Mouse (Mus musculus) layer of hippocampus, adult 9-10 months (tissue): ENCODE results near the gene Ppp3r1.
A peak's percentile ranks its signal among the peaks of the same experiment; 100 is the strongest.

ENCODE experiments used
- DNase-seq: peaks from one replicate; pipeline ENCODE4 v3.0.0; 2022; ENCODE audit warnings: low spot score

The Ppp3r1 gene

DNA sequence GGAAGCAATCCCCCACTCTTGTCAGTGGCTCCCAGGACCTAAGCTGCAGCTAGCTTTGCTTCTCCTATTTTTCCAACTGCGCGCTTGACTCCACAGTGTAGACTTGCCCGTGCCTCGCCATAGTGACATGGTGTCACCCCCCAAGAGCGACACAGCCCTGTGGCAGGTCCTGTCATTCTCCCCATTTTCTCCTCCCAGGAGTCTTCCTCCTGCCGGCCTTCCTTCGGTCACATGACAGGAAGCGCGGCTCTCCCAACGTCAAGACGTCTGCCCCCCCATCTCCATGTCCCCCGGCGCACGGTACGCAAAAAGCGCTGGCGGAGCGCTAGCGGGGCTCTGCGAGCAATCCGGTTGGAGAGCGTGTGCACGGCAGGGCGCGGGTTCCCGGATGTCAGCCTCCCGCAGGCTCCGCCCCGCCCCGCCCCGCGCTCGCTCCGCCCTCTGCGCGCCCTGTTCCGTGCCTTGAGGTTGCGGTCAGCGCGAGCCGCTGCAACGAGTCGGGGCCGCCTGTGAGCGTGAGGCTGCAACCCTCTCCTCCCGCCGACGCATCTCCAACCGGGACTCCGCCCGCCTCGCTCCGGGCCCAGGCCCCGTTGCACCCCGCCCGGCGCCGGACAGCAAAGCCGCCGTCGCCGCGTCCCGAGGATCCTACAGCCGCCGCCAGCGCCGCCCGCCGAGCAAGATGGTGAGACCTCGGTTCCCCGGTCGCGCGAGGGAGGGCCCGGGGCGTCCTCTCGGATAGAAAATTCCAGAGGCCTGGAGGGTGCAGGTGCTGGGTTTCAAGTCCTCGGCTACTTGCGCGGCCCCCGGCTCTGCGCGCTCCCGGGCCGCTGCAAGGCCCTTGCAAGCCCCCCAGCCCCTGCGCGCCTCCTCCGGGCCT, at the start of gene Ppp3r1:
TSS of gene Ppp3r1 (plus strand) at position 406 of the 880 bp plus-strand sequence.
- peak; percentile 76 for DNase-seq

DNA sequence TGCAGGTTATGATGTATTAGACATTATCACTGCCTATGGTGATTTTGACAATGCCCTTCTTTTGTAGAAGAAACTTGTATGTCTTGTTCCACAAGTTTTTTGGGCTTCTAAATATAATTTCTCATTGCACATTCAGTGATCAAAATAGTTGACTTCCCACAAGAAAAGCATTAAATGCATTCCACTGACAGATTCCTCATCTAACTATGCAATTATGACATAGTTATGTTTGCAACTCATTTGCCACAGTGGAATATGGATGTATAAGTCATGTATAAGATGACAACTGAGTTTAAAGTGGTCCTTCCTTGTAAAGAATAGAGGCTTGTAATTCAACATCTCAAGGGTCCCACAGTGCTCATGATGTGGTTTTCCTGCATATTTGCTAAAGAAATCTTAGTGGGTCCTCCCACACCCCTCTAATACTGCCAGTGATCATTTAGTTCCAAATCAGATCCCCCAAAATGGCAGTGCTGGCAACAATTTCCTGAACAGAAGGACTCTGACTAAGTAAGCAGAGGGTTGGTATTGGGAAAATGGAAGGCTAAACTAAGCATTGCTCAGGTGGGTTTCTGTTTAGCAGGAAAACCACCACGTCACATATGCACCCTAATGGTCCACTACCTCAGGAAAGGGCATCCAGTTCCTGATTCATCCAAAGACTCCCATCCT, 46.5 kb upstream of the Ppp3r1 start:
- DNase-seq, result peak; percentile 22

DNA sequence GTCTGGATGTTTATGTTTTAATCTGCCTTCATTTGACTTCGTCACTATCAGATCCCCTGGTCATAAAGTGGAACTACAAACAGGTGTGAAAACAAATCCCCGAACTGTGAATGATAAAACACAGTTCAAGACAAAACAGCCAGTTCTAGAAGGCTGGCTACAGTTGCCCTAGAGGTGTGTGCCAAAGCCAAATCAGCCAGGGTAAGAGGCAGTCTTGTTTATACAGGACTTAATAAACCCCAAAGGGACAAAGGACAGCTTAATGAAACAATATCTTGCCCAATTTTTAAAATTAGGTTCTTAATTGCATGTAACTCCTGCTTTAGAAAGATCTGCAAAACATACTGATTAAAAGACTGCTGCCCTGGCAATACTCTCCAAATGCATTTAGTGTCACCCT, 32.6 kb upstream of the Ppp3r1 start:
- DNase-seq, result no peak

DNA sequence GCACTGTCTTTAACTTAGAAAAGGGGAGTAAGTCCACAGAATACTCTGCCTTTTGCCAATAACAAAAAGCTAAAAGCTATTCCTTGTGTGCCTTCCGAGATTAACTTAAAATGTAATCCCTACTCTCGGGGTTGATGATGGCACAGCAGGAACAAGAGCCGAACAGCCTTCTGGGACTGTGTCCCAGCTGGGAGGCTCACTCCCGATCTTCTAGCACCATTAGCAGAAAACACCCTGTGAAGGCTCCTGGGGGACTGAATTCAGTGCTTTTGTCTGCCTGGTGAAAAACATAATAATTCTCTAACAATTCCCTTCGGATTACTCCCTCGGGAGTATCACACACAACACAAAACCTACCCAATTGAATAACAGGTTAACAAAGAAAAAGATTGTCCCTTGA, 23.4 kb upstream of the Ppp3r1 start:
- DNase-seq, result no peak

DNA sequence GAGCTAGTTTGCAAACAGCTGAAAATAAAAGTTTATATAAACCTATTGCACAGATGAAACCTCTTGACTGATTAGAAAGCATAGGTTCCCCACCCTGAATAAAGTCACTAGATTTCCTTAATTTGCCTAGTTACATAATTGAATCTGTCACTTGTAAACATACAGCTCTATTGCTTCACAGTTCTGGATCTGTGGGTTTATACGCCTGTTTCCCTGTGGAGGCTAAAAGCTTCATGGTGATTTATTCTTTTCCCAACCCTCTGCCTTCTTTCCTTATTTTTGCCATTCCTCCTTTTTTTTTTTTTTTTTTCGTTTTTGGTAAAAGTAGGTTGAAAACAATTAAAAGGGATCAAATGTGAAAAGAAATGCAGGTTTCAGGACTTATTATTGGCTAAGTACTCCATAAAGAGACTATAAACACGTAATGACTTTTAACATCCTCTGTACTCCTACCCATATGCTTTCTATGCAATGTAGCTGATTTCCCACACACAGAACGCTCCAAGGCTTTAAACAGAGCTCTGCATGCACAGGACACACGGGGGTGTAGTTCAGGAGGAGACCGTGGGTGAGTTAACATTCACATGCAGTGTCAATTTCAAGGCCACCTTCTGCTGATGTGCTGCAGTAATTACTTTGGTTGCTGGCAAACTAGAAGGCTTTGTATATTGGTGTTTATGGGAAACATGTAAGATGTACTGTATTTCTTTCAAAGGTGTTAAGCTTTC, 20.6 kb upstream of the Ppp3r1 start:
- no peak for DNase-seq

DNA sequence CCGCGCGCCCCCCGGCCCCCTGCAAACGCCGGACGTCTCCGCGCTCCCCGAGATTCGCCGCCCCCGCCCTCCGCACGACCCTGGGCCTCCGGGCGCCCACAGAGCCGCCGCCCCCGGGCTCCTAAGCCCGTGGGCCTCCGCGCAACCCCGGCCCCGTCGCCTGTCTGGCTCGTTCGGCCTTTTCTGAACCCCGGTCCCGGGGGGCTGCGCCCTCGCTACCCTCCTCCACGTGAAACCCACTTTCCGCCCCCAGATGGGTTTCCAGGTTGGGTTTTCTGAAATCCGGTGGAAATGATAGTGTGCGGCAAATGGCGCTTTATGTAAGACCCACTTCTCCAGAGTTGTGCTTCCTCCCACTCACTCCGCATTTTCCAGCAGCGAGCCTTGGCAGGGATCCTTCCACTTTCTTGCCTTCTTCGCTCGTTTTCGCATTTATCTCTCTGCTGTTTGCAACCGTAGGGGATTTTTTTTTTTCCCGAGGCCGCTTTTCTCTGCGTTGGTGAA, 727 bp downstream of the Ppp3r1 start:
- peak; percentile 32 for DNase-seq

DNA sequence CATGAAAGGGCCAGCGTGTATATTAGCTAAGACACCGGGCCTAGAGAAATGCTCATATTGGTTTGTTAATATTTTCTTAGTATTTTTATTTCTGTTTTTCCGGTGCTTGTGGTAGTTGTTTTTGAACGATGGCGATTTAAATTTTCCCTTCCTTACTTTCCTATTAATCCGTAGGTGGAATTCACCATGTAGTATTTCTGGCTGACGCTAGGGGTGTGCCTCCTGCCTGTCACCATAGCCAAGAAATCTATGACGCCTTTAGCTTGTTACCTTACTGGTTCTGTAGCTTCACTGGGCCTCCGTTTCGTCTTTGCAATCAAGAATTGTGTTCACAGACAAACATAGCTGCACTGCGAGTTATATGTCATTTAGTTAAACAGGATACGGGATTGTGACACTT, 1.2 kb downstream of the Ppp3r1 start:
- DNase-seq, result peak; percentile 69

DNA sequence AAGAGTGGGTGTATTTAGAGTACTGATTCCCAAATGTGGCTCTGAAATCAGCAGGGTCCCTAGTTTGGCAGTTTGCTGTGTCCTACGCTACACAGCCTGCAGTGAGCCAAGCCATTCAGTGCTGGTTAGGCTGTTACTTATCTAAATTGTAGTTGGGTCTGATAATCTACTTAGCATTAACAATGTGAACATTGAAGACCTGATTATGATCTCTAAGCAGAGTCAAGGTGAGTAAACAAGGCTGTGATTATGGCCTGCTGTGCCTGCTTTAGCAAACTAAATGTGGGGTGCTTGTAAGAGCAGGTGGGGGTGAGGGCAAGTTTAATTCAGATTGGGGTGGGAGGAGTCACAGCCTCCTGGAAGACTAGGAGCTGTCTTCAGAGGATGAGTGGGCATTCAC, 4.9 kb downstream of the Ppp3r1 start:
- DNase-seq, result no peak

DNA sequence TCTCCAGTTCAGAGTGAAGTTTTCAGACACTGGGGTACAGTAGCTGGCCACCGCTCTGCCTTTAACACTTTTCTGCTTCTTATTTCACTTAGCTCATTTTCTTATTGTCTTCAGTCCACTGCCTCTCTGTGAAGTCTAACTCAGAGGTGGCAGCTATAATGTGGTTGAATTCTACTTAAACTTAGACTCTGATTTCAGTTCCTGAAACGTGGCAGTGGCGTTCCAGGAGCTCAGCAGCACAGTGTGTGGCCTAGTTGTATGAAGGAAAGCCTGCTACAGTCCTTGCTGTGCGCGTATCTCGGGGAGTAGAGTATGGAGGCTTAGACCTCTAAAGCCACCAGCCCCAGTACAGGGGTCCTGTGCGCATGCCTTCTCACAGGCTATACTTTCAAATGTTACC, 7.6 kb downstream of the Ppp3r1 start:
- no peak for DNase-seq

DNA sequence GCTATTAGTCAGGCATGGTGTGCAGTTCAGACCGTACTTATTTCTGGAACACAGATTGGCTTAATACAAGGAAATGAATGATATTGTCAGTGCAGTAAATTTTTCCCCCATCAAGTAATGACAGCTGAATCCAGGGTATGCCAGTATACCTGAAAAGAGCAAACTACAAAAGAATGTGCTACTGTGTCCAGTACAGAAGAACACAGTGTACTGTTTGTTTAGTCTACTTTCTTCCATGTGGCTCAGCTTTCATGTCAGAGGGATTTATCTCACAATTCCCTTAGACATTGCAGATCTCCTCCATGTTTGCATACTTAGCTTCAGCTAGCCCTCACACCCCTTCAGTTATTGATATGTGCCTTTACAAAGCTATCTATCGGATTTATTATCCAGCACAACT, 10.2 kb downstream of the Ppp3r1 start:
- DNase-seq, result no peak

DNA sequence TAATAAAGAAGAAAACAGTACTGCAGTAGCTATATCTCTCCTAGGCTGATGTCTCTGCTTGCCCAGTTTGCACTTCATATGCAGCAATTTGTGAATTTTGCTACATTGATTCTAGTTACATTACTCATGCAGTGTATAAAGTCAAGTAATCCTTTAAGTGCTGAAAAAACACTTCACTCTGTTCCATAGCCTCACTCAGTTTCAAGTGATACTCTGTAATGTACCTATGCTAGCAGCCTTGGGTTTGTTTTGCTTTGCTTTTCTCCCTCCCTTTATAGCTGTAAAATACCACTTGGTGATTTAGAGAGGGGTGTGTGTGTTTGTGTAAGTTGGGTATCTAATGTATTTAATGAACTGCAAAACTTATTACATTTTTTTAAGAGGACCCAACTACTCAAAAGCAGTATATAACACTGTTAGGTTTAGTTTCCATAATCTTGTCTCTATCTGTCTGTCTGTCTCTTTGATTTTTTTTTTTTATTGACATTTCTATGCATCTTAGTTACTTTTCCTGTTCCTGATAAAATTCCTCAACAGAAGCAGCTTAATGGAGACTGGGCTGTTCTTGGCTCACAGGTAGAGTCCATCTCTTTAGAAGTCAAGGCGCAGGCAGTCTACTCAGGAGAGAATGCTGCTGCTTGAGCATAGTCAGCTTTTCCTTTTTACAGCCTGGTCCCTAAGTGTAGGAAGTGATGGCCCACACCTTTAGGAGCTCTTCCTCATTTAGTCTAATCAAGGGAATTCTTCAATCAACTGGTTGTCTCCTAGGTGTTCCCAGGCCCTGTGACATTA, 12.1 kb downstream of the Ppp3r1 start:
- DNase-seq, result no peak

DNA sequence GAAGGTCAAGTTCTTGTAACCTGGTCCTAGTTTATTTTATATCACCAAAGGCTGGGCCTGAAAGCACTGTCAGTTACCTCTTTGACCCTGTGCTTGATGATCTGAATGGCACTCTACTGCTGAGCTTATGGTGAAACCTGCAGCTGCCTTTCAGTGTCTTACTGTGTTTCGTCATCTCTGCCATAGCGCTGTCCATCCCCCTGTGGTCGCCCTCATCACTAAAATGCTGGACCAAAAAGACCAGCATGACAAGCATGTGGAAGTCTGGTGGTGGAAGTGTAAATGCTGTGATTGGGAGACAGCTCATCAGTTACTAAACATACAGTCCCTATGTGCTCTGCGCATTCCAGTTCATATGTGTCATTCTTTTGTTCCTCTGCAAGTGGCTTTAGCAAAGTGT, 13.2 kb downstream of the Ppp3r1 start:
- DNase-seq, result no peak

DNA sequence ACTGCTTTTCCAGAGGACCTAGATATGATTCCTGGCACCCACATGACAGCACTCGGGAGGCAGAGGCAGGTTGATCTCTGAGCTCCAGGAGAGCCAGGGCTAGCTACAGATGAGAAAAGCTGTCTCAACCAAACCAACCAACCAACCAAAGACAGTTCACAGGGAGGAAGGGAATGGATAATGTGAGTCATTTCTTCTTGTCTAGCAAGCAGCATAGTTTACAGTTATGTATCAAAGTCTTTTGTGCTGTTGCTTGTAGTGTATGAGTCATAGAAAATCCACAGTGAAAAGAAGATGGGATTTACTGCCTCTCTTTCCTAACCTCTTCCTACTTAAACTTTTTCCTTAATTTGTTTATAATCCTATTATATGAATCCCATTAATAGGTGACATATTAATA, 17.6 kb downstream of the Ppp3r1 start:
- no peak for DNase-seq

DNA sequence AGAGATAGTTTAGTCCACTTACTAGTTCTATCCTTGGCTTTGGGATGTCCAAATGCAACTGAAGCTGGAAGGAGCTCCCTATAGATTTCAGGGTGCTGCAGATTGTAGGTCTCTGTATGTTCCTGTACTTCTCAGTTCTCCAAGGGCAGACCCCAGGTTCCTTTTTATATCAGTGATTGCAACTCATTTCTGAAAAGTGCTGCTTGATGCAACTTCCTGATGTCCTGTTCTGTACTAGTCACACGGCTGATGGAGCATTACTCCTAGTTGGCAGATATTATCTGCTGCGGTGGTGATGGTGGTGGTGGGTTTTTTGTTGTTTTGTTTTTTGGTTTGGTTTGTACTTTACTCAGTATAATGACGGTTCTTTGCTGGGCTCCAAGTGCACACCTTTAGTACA, 21.7 kb downstream of the Ppp3r1 start:
- DNase-seq, result no peak

DNA sequence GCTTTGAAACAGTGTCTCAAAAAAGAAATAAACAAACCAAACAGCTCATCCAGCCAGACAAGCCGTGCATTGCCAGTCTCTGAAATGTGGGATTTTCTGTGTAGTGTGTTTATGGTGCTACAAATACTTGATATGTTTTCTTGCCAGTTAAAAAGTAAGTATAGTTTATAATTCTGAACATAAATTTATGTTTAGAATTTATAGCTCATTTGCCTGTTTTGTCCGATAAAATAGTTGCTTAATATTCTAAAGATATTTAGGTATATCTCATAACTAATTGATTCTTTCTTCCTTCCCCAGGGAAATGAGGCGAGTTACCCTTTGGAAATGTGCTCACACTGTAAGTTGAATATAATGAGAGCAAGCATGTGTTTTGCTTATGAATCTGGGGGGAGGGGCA, 22.7 kb downstream of the Ppp3r1 start, which contains the start of gene Wdr92:
TSS of gene Wdr92 (plus strand) at position 301 of the 400 bp plus-strand sequence.
- no peak for DNase-seq

DNA sequence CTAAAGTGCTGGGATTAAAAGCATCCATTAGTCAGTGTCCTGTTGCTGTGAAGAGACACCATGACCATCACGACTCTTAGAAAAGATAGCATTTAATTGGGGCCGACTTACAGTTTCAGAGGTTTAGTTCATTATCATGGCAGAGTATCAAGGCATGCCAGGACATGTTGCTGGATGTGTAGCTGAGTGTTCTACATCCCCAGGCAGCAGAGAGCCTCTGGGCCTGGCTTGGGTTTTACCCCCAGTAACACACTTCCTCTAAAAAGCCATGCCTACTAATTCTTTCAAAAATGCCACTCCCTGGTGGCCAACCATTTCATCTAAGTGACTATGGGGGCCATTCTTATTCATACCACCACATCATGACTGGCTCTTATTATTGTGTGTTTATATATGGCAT, 24.1 kb downstream of the Ppp3r1 start:
- DNase-seq, result no peak

DNA sequence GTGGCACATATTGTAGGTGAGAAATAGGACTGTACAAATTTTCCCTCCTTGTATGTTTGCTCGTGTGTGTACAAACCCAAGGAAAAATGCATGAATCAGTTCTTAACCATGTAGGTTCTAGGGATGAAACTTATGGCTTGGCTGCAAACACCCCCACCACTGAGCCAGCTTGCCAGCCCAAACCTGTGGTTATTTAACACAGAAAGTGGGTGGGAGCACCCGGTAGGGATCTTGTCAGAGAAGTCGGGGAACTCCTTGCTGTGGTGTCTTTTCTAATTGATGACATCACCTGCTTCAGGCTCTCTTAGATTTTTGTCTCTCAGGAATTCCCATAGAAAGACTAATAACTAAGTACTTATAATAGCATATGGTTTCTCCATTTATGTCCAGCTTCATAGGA, 28.6 kb downstream of the Ppp3r1 start:
- no peak for DNase-seq

DNA sequence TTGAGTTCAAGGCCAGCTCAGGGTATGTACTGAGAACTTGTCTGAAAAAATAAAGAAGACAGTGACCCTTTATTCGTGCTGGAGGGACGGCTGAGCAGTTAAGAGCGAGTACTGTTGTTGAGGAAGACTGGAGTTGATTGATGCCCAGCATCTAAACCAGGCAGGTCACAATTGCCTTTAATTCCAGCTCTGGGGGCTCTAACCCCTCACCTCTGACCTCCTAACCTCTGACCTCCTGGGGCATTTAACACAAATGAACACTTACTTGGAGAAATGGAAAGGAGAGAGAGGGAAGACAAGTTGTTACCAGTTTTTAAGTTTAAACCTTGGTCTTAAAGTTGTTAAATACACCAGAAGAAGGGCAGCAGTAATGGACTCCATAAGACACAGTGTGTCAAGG, 29.7 kb downstream of the Ppp3r1 start:
- no peak for DNase-seq

DNA sequence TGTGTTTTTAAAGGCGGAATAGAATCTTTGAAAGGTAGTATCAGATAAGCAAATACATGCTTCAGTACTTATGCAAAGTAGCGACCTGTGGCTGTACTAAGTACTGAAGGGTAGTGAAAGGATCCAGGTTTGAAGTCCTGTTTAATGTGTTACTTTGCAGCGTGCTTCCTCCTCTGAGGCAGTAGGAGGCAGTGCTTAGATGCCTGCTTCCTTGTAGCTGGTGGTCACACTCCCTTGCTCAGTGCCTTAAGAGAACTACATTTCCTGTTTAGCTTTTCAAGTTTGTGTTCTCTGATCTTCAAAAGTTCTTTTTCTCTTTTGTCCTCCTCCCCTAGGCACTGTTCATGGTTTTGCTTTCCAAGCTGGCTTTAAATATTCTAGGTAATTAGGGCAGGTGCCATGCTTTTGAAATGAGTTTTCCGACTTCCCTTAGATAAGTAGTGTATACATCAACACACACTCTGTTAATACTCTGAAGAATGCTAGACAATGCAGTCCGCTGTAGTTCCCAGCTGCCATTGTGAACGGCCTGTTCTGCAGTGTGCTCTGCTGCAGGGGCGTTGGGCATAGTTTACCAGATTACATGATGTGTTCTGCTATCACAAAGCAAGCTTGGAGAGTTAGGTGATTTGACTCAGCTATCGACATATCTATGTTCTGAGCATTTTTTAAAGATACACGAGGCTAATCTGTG, 33.2 kb downstream of the Ppp3r1 start:
- DNase-seq, result no peak

DNA sequence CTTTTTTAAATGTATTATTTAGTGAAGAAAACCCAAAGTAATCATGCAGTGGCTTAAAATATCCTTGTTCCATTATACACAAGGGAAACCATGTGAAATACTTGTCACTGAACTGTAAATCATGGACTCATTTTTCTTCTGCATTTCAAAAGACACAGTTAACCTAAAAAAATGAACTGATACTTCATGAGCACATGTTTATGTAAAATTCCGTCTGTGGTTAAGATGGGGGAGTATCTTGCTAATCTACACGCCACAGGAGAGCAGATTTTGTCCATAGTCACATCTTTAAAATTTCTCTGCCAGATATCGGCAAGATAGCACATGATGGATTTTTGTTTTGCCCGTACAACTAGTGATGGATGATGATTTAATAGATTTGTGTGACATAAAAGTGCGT, 40.1 kb downstream of the Ppp3r1 start:
- DNase-seq, result no peak

DNA sequence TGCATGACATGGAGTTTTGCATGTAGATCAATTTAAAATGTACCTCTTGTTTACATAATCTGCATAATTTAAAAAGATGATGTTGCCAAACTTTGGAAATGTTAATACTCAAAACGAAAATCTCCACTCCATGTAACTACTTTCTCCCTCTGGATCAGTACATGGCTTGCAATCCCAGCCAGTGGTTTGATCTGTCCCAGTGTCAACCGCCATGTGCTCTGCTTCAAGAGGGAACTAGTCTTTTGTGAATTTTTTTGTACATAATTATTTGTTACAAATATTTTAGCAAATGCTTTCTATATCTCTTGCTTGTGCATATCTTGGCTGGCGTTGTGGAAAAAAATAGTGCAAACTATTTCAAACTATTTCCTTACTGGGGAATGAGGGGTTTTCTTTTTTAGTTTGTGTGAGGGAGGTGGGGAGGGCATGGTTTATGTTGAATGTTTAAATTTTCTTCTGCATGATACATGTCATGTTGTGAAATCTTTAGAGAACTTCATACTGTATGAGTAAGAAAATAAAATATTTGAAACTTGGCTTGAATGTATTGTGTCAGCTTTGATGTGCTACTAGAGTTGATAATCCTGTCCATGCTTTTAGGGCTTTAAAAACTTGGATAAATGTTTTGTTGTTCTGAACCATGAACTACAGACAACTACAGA, 40.9 kb downstream of the Ppp3r1 start:
- DNase-seq, result no peak
